Mouse (Mus musculus): ENCODE measurements around the gene Serpina3g. TPM values are rescaled to one million over a fixed set of nuclear protein-coding genes. Genes with fewer than 3 reads are reported as not detected.

Serpina3g gene
- polyA plus RNA-seq, 1 experiment from 2014 or later: not detected

Other genes starting within 250 kb of the Serpina3g start
- not detected in 2 replicates for gene Serpina11, start 246.3 kb upstream of the Serpina3g start, polyA plus RNA-seq (2014; fragmentation: Nextera tagmentation; extraction: Ambion mirVana)
- not detected in 2 replicates for gene Serpina9, start 222.5 kb upstream of the Serpina3g start, polyA plus RNA-seq (2014; fragmentation: Nextera tagmentation; extraction: Ambion mirVana)
- gene Serpina12, start 191.8 kb upstream of the Serpina3g start, polyA plus RNA-seq (2014; fragmentation: Nextera tagmentation; extraction: Ambion mirVana): not detected in 2 replicates
- not detected in 2 replicates for gene Serpina5, start 135.1 kb upstream of the Serpina3g start, polyA plus RNA-seq (2014; fragmentation: Nextera tagmentation; extraction: Ambion mirVana)
- gene Serpina3a, start 123.5 kb upstream of the Serpina3g start, polyA plus RNA-seq (2014; fragmentation: Nextera tagmentation; extraction: Ambion mirVana): not detected in 2 replicates
- not detected in 2 replicates for gene Serpina3b, start 108.2 kb upstream of the Serpina3g start, polyA plus RNA-seq (2014; fragmentation: Nextera tagmentation; extraction: Ambion mirVana)
- not detected in 2 replicates for gene Serpina3c, start 82.4 kb upstream of the Serpina3g start, polyA plus RNA-seq (2014; fragmentation: Nextera tagmentation; extraction: Ambion mirVana)
- gene Serpina3f, start 21.7 kb upstream of the Serpina3g start, polyA plus RNA-seq (2014; fragmentation: Nextera tagmentation; extraction: Ambion mirVana): 0.27 and 0.37 TPM in 2 replicates
- 0.09 TPM in 1 of 2 replicates, not detected in the other for gene Serpina3i, start 26.9 kb downstream of the Serpina3g start, polyA plus RNA-seq (2014; fragmentation: Nextera tagmentation; extraction: Ambion mirVana)
- gene Serpina3j, start 78.3 kb downstream of the Serpina3g start, polyA plus RNA-seq (2014; fragmentation: Nextera tagmentation; extraction: Ambion mirVana): not detected in 2 replicates
- not detected in 2 replicates for gene Serpina3k, start 102.2 kb downstream of the Serpina3g start, polyA plus RNA-seq (2014; fragmentation: Nextera tagmentation; extraction: Ambion mirVana)
- gene Serpina3m, start 102.2 kb downstream of the Serpina3g start, polyA plus RNA-seq (2014; fragmentation: Nextera tagmentation; extraction: Ambion mirVana): not detected in 2 replicates
- not detected in 2 replicates for gene Serpina3n, start 170.5 kb downstream of the Serpina3g start, polyA plus RNA-seq (2014; fragmentation: Nextera tagmentation; extraction: Ambion mirVana)
- 0.71 and 1.2 TPM in 2 replicates for gene Gsc, start 237.1 kb downstream of the Serpina3g start, polyA plus RNA-seq (2014; fragmentation: Nextera tagmentation; extraction: Ambion mirVana)

All from forebrain, embryonic 11.5 days (tissue).